Mouse (Mus musculus) cerebellum, adult 2 months (tissue): ENCODE measurements around the gene Banp.

ENCODE experiments used
- CTCF ChIP-seq: fragments of 200-500 bp; IDR thresholded peaks from 2 replicates; pipeline ENCODE4 v1.5.1; 2011; ENCODE audit warnings: low read depth, mild to moderate bottlenecking, control low read depth, low read length, moderate library complexity, borderline replicate concordance; ENCODE audit not compliant: insufficient read depth
- POLR2A ChIP-seq: fragments of 200-500 bp; IDR thresholded peaks from 2 replicates; pipeline ENCODE4 v1.6.1; 2011; ENCODE audit warnings: low read length, control low read depth, borderline replicate concordance; ENCODE audit not compliant: insufficient read depth

GRCm38 (mm10) chr8:122058510-122058909 lies 109.0 kb downstream of the Banp start:
- no peak for TF ChIP-seq POLR2A
- TF ChIP-seq CTCF, result no peak
